Mouse (Mus musculus): ENCODE results near the gene Ccdc137. TPM values are rescaled to one million over a fixed set of nuclear protein-coding genes. Genes with fewer than 3 reads are reported as not detected.

The Ccdc137 gene
- polyA plus RNA-seq, 1 experiment, result 11.0 TPM

GRCm38 (mm10) chr11:120484265-120484981 is 26.5 kb downstream of the Ccdc137 start, which contains the start of gene Mrpl12:
TSS of gene Mrpl12 (plus strand) at chr11:120484613.
- Histone ChIP-seq H3K4me3 (replicated peaks) (peak within 1 kb of the TSS; percentile 99), H3K9me3 (no peaks in the 10 kb centered on the region), H3K27me3 (replicated peaks) (no peaks in the 10 kb centered on the region), H3K4me1 (peaks cover 53% of the 10 kb centered on the region), H3K36me3 (replicated peaks; ENCODE audit: low read length) (peaks cover 80% of the 10 kb centered on the region)
- TF ChIP-seq FLI1 (IDR thresholded peaks at IDR 0.05; ENCODE audit: low read length) (no peak), GATA1 (IDR thresholded peaks at IDR 0.05; ENCODE audit: borderline replicate concordance, low read length) (no peak)

- Histone ChIP-seq H3K4me1 (peaks cover 61% of the 10 kb centered on the region), H3K36me3 (replicated peaks; ENCODE audit: low read length) (peaks cover 77% of the 10 kb centered on the region), H3K27me3 (replicated peaks) (no peaks in the 10 kb centered on the region), H3K4me3 (replicated peaks) (peak overlapping the region; percentile 99), H3K9me3 (no peaks in the 10 kb centered on the region)
- TF ChIP-seq FLI1 (IDR thresholded peaks at IDR 0.05; ENCODE audit: low read length), result no peak
- no peak for TF ChIP-seq GATA1 (IDR thresholded peaks at IDR 0.05; ENCODE audit: borderline replicate concordance, low read length)
Measured at GRCm38 (mm10) chr11:120485251-120485650, 27.3 kb downstream of the Ccdc137 start.

- Histone ChIP-seq H3K4me1 (peaks cover 78% of the 10 kb centered on the region), H3K27me3 (replicated peaks) (no peaks in the 10 kb centered on the region), H3K36me3 (replicated peaks; ENCODE audit: low read length) (peaks cover 50% of the 10 kb centered on the region), H3K9me3 (no peaks in the 10 kb centered on the region), H3K4me3 (replicated peaks) (no peak overlapping the region)
- TF ChIP-seq GATA1 (IDR thresholded peaks at IDR 0.05; ENCODE audit: borderline replicate concordance, low read length) (no peak), FLI1 (IDR thresholded peaks at IDR 0.05; ENCODE audit: low read length) (no peak)
Measured at GRCm38 (mm10) chr11:120488516-120488915, 30.6 kb downstream of the Ccdc137 start.

GRCm38 (mm10) chr11:120489054-120489761 is 31.3 kb downstream of the Ccdc137 start:
- Histone ChIP-seq H3K4me1 (peaks cover 78% of the 10 kb centered on the region), H3K36me3 (replicated peaks; ENCODE audit: low read length) (peaks cover 51% of the 10 kb centered on the region), H3K4me3 (replicated peaks) (peak overlapping the region; percentile 80), H3K27me3 (replicated peaks) (no peaks in the 10 kb centered on the region), H3K9me3 (no peaks in the 10 kb centered on the region)
- TF ChIP-seq GATA1 (IDR thresholded peaks at IDR 0.05; ENCODE audit: borderline replicate concordance, low read length) (no peak), FLI1 (IDR thresholded peaks at IDR 0.05; ENCODE audit: low read length) (no peak)

- TF ChIP-seq GATA1 (IDR thresholded peaks at IDR 0.05; ENCODE audit: borderline replicate concordance, low read length) (no peak), FLI1 (IDR thresholded peaks at IDR 0.05; ENCODE audit: low read length) (no peak)
- Histone ChIP-seq H3K36me3 (replicated peaks; ENCODE audit: low read length) (peaks cover 64% of the 10 kb centered on the region), H3K9me3 (no peaks in the 10 kb centered on the region), H3K4me3 (replicated peaks) (peak overlapping the region; percentile 98), H3K27me3 (replicated peaks) (no peaks in the 10 kb centered on the region), H3K4me1 (peaks cover 76% of the 10 kb centered on the region)
Measured at GRCm38 (mm10) chr11:120490291-120491046, 32.6 kb downstream of the Ccdc137 start.

- Histone ChIP-seq H3K27me3 (replicated peaks) (no peaks in the 10 kb centered on the region), H3K4me3 (replicated peaks) (peak within 1 kb of the TSS; percentile 98), H3K36me3 (replicated peaks; ENCODE audit: low read length) (peaks cover 67% of the 10 kb centered on the region), H3K9me3 (no peaks in the 10 kb centered on the region), H3K4me1 (peaks cover 72% of the 10 kb centered on the region)
- no peak for TF ChIP-seq GATA1 (IDR thresholded peaks at IDR 0.05; ENCODE audit: borderline replicate concordance, low read length)
- TF ChIP-seq FLI1 (IDR thresholded peaks at IDR 0.05; ENCODE audit: low read length), result no peak
Measured at GRCm38 (mm10) chr11:120491317-120492023, 33.6 kb downstream of the Ccdc137 start, which contains the start of gene Slc25a10. TSS of gene Slc25a10 (plus strand) at chr11:120491840.

GRCm38 (mm10) chr11:120492024-120492877 is 34.3 kb downstream of the Ccdc137 start:
- no peaks in the 10 kb centered on the region for H3K9me3 ChIP-seq
- H3K4me1 ChIP-seq, result peaks cover 69% of the 10 kb centered on the region
- H3K4me3 ChIP-seq (replicated peaks), result peak overlapping the region; percentile 98
- H3K36me3 ChIP-seq (replicated peaks; ENCODE audit: low read length), result peaks cover 67% of the 10 kb centered on the region
- no peaks in the 10 kb centered on the region for H3K27me3 ChIP-seq (replicated peaks)
- TF ChIP-seq GATA1 (IDR thresholded peaks at IDR 0.05; ENCODE audit: borderline replicate concordance, low read length) (no peak), FLI1 (IDR thresholded peaks at IDR 0.05; ENCODE audit: low read length) (no peak)

- TF ChIP-seq GATA1 (IDR thresholded peaks at IDR 0.05; ENCODE audit: borderline replicate concordance, low read length) (no peak), FLI1 (IDR thresholded peaks at IDR 0.05; ENCODE audit: low read length) (no peak)
- H3K4me1 ChIP-seq, result peaks cover 69% of the 10 kb centered on the region
- H3K27me3 ChIP-seq (replicated peaks), result no peaks in the 10 kb centered on the region
- no peaks in the 10 kb centered on the region for H3K9me3 ChIP-seq
- peak overlapping the region; percentile 98 for H3K4me3 ChIP-seq (replicated peaks)
- H3K36me3 ChIP-seq (replicated peaks; ENCODE audit: low read length), result peaks cover 67% of the 10 kb centered on the region
Measured at GRCm38 (mm10) chr11:120492878-120493203, 34.9 kb downstream of the Ccdc137 start.
